Mouse (Mus musculus) lung, postnatal 0 days (tissue): ENCODE measurements around the gene Acad8. TPM values are rescaled to one million over a fixed set of nuclear protein-coding genes. Genes with fewer than 3 reads are reported as not detected.
A peak's percentile ranks its signal among the peaks of the same experiment; 100 is the strongest.

ENCODE experiments used
- ATAC-seq: fragments of 200-750 bp; cut with Nextera tagmentation; 2 replicates; pipeline ENCODE4 v1.8.0; 2017; ENCODE audit warnings: moderate library complexity
- DNase-seq: peaks from one replicate; pipeline ENCODE4 v3.0.0-alpha.2; 2016; ENCODE audit warnings: low spot score
- H3K27ac ChIP-seq: fragments of 300-500 bp; sonication (generic); 2 replicates; pipeline ENCODE4 v1.5.1; 2014; ENCODE audit warnings: antibody characterized with exemption, mild to moderate bottlenecking, low read length, mixed read lengths
- H3K27me3 ChIP-seq: fragments of 300-500 bp; sonication (generic); replicated peaks from 2 replicates; pipeline ENCODE4 v1.6.1; 2014; ENCODE audit warnings: low read length, mixed read lengths; ENCODE audit not compliant: insufficient read depth
- H3K36me3 ChIP-seq: fragments of 300-500 bp; sonication (generic); 2 replicates; pipeline ENCODE4 v1.6.1; 2014; ENCODE audit warnings: low read length, mixed read lengths; ENCODE audit not compliant: insufficient read depth
- H3K4me1 ChIP-seq: fragments of 300-500 bp; sonication (generic); 2 replicates; pipeline ENCODE4 v1.6.1; 2014; ENCODE audit warnings: antibody characterized with exemption, low read depth, low read length, mixed read lengths; ENCODE audit not compliant: insufficient read depth
- H3K4me2 ChIP-seq: fragments of 300-500 bp; sonication (generic); replicated peaks from 2 replicates; pipeline ENCODE4 v1.6.1; 2014; ENCODE audit warnings: low read depth, mild to moderate bottlenecking, low read length, moderate library complexity, mixed read lengths
- H3K4me3 ChIP-seq: fragments of 300-500 bp; sonication (generic); 2 replicates; pipeline ENCODE4 v1.5.1; 2014; ENCODE audit warnings: low read depth, low read length
- H3K9ac ChIP-seq: fragments of 300-500 bp; sonication (generic); replicated peaks from 2 replicates; pipeline ENCODE4 v1.6.1; 2014; ENCODE audit warnings: low read depth, mild to moderate bottlenecking
- H3K9me3 ChIP-seq: fragments of 300-500 bp; sonication (generic); 2 replicates; pipeline ENCODE4 v1.6.1; 2016; ENCODE audit warnings: low read length, mixed read lengths
- CTCF ChIP-seq: IDR thresholded peaks from 2 replicates; pipeline ENCODE4 v1.5.1; 2016; ENCODE audit warnings: antibody characterized with exemption, mild to moderate bottlenecking
- EP300 ChIP-seq: IDR thresholded peaks from 2 replicates; pipeline ENCODE4 v1.6.1; 2016; ENCODE audit warnings: antibody characterized with exemption, mild to moderate bottlenecking, control low read depth
- WGBS: fragments of 180-500 bp; shearing (Covaris S2); extraction: QIAGEN DNeasy Blood & Tissue Kit; methylation state at CpG from one replicate; pipeline ENCODE4 v1.1.7; 2014; 5-methylcytosine and 5-hydroxymethylcytosine counted together
- polyA plus RNA-seq: library from polyadenylated mRNA; unstranded; fragments of >200 nt; fragmentation: Nextera tagmentation; extraction: Ambion mirVana; gene quantifications from 2 replicates; pipeline ENCODE4 v1.2.1, GENCODE M21; 2015

Acad8 gene
- polyA plus RNA-seq, 1 experiment from 2014 or later: 31.6 TPM

DNA sequence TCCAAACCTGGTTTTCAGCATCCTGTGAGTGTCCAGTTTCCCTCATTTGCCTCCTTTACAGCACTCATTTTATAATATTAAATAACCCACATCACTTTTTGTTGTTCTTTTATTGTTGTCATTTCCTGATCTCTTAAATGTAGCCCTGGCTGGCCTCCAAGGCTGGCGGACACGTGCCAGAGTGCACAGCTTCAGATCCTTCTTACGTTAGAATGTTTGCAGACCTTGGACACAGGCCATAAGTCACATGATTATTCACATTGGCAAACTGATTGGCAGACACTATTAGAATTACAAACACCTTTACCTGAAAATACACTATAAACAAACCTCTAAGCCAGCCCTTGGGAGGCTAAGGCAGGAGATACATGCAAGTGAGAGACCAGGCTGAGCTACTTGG, 75.2 kb downstream of the Acad8 start:
- TF ChIP-seq EP300 (no peak), CTCF (no peak)
- H3K4me1 ChIP-seq: peaks cover 4% of the 10 kb centered on the region; the same call in 1 of the 2 replicates
- H3K36me3 ChIP-seq: no peaks in the 10 kb centered on the region
- no peaks in the 10 kb centered on the region for H3K9me3 ChIP-seq
- peak; percentile 11 for DNase-seq
- no peak overlapping the region for H3K27ac ChIP-seq
- H3K27me3 ChIP-seq: no peaks in the 10 kb centered on the region
- 17% methylated on average over 3 of the region's 3 CpGs for WGBS
- no peak overlapping the region for H3K4me3 ChIP-seq
- ATAC-seq: no peak
- no peak overlapping the region for H3K9ac ChIP-seq
- no peak overlapping the region for H3K4me2 ChIP-seq

Other genes starting within 250 kb of the Acad8 start
- gene Glb1l2, start 193.1 kb downstream of the Acad8 start, polyA plus RNA-seq: 6.8 and 7.7 TPM in 2 replicates
- gene Glb1l3, start 138.7 kb downstream of the Acad8 start, polyA plus RNA-seq: 0.42 and 0.90 TPM in 2 replicates
- not detected in 2 replicates for gene Gm1110, start 76.5 kb downstream of the Acad8 start, polyA plus RNA-seq
- gene Thyn1, start 144 bp upstream of the Acad8 start, polyA plus RNA-seq: 52.7 and 55.7 TPM in 2 replicates
- 16.7 TPM in 2 replicates for gene Vps26b, start 30.5 kb upstream of the Acad8 start, polyA plus RNA-seq
- 6.3 and 6.4 TPM in 2 replicates for gene Ncapd3, start 30.6 kb upstream of the Acad8 start, polyA plus RNA-seq
- 18.9 and 20.4 TPM in 2 replicates for gene Jam3, start 155.9 kb upstream of the Acad8 start, polyA plus RNA-seq